Mouse (Mus musculus) frontal cortex, postnatal 14 days (tissue): ENCODE results near the gene Olfr128.
"Not testable (repeated sequence)": the region's sequence is repeated elsewhere in the genome, so short reads cannot be mapped to it uniquely, and the experiment has no call there.

Experiments
- DNase-seq, 2 experiments: peaks; one replicate each; pipeline ENCODE4 v3.0.0; 2022; ENCODE audit warnings: low spot score in 2 of 2

The Olfr128 gene

GRCm38 (mm10) chr17:37920248-37920647 is at the start of gene Olfr128:
TSS of gene Olfr128 (plus strand) at chr17:37920548.
- no peak for DNase-seq

- no peak for DNase-seq
Measured at GRCm38 (mm10) chr17:37873830-37874229, 46.5 kb upstream of the Olfr128 start.

GRCm38 (mm10) chr17:37900137-37900536 is 20.2 kb upstream of the Olfr128 start, which contains the start of gene Olfr127:
TSS of gene Olfr127 (plus strand) at chr17:37900437.
- no peak for DNase-seq

GRCm38 (mm10) chr17:37906821-37907220 is 13.5 kb upstream of the Olfr128 start:
- not testable (repeated sequence) for DNase-seq

DNA sequence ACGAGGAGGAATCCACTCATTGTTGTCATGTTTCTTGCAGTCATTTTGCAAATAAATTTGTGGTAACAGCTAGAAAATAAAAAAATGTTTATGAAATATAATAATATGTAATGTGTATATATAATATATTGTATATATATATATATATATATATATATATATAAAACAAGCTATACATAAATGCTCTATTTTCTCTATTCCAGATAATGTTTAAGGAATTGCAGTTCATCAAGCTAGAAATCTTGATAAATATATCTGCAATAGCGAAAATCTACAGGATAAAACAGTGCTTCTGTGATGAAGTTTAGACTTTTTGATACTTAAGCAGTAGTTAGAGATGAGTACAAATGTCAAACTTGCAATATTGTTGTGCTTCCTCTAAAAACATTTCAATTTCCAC is 32.6 kb downstream of the Olfr128 start, which contains the start of gene Olfr761:
Gene Olfr761, minus strand, starts transcription at position 101 of the 400 bp plus-strand sequence.
- DNase-seq: no peak

DNA sequence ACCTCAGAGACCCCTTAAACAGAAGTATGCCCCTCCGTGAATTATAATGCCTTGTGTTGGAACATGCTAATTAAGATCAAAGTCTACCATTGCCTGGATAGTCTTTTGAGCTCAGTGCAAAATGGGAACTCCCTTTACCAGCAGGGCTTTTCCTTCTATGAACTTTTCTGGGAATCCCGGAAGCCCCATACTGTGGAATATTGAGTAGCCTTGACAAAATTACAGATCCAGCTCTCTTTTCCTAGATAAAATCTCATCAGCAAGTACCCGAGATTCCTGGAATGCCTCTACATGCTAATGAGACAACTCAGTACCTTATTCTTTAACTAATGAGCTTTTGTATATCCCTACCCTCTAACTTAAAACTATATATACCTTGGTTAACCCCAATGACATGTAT is 53.2 kb downstream of the Olfr128 start:
- DNase-seq: no peak
